Mouse (Mus musculus) MN1 (cell line): ENCODE results near the gene Olfr107.

Experiments used
- DNase-seq: peaks from one replicate; pipeline ENCODE4 v3.0.0-alpha.2; 2016; ENCODE audit warnings: low spot score

Olfr107 gene

GRCm38 (mm10) chr17:37398926-37399325 is at the start of gene Olfr107:
Olfr107 (plus strand) TSS chr17:37399226.
- DNase-seq = no peak

- DNase-seq = no peak
Measured at GRCm38 (mm10) chr17:37359282-37359681, 39.7 kb upstream of the Olfr107 start, which contains the start of gene Olfr104-ps. Olfr104-ps (plus strand) TSS chr17:37359582.

- DNase-seq = no peak
Measured at GRCm38 (mm10) chr17:37378733-37379132, 20.3 kb upstream of the Olfr107 start, which contains the start of gene Olfr105-ps. Olfr105-ps (plus strand) TSS chr17:37379033.

- no peak for DNase-seq
Measured at GRCm38 (mm10) chr17:37390093-37390492, 8.9 kb upstream of the Olfr107 start, which contains the start of gene Olfr106-ps. Olfr106-ps (plus strand) TSS chr17:37390393.

GRCm38 (mm10) chr17:37413380-37413779 is 14.4 kb downstream of the Olfr107 start:
- no peak for DNase-seq

GRCm38 (mm10) chr17:37445180-37445579 is 46.2 kb downstream of the Olfr107 start, which contains the start of gene Olfr108:
Olfr108 (plus strand) TSS chr17:37445480.
- DNase-seq = no peak
